Mouse (Mus musculus): ENCODE results near the gene Adap2. TPM values are rescaled to one million over a fixed set of nuclear protein-coding genes. Genes with fewer than 3 reads are reported as not detected.

Adap2 gene
- polyA plus RNA-seq, 1 experiment from 2014 or later, result 1.1 TPM

GRCm38 (mm10) chr11:80199316-80199715, 45.4 kb downstream of the Adap2 start:
- no peak for ATAC-seq (ENCODE audit: insufficient read depth)
- Histone ChIP-seq H3K9ac (no peak overlapping the region), H3K4me3 (ENCODE audit: low read depth, low read length) (no peak overlapping the region), H3K4me2 (no peak overlapping the region), H3K9me3 (ENCODE audit: low read depth, low read length) (no peaks in the 10 kb centered on the region), H3K36me3 (ENCODE audit: insufficient read depth) (0 out of 2 replicates have a peak, but pooled peaks cover 3% of the 10 kb centered on the region), H3K4me1 (ENCODE audit: insufficient read depth) (no peaks in the 10 kb centered on the region), H3K27me3 (ENCODE audit: insufficient read depth, low read length) (no peaks in the 10 kb centered on the region), H3K27ac (ENCODE audit: low read depth) (no peak overlapping the region)
- TF ChIP-seq CTCF (IDR thresholded peaks at IDR 0.05; ENCODE audit: low read depth), result no peak
- DNase-seq, result no peak
- 88% methylated on average over 3 of the region's 3 CpGs for WGBS

- H3K4me1 ChIP-seq (ENCODE audit: insufficient read depth), result no peaks in the 10 kb centered on the region
- H3K36me3 ChIP-seq (ENCODE audit: insufficient read depth), result no peaks in the 10 kb centered on the region
- H3K9me3 ChIP-seq (ENCODE audit: low read depth, low read length), result no peaks in the 10 kb centered on the region
- H3K4me2 ChIP-seq, result no peak overlapping the region
- TF ChIP-seq CTCF (IDR thresholded peaks at IDR 0.05; ENCODE audit: low read depth), result peak; percentile 31; the same call in 1 of the 2 replicates
- DNase-seq (no peak), ATAC-seq (ENCODE audit: insufficient read depth) (no peak)
- no peaks in the 10 kb centered on the region for H3K27me3 ChIP-seq (ENCODE audit: insufficient read depth, low read length)
- H3K27ac ChIP-seq (ENCODE audit: low read depth), result no peak overlapping the region
- no peak overlapping the region for H3K9ac ChIP-seq
- no peak overlapping the region for H3K4me3 ChIP-seq (ENCODE audit: low read depth, low read length)
- 87% methylated on average over 2 of the region's 2 CpGs for WGBS
These were observed 45.9 kb downstream of the Adap2 start for GRCm38 (mm10) chr11:80199773-80200172.

GRCm38 (mm10) chr11:80200326-80200725, 46.4 kb downstream of the Adap2 start:
- Histone ChIP-seq H3K27me3 (ENCODE audit: insufficient read depth, low read length) (no peaks in the 10 kb centered on the region), H3K9ac (no peak overlapping the region), H3K36me3 (ENCODE audit: insufficient read depth) (no peaks in the 10 kb centered on the region), H3K4me3 (ENCODE audit: low read depth, low read length) (no peak overlapping the region), H3K9me3 (ENCODE audit: low read depth, low read length) (no peaks in the 10 kb centered on the region), H3K4me1 (ENCODE audit: insufficient read depth) (no peaks in the 10 kb centered on the region), H3K4me2 (no peak overlapping the region), H3K27ac (ENCODE audit: low read depth) (no peak overlapping the region)
- DNase-seq (peak; percentile 52), ATAC-seq (ENCODE audit: insufficient read depth) (no peak)
- TF ChIP-seq CTCF (IDR thresholded peaks at IDR 0.05; ENCODE audit: low read depth), result peak; percentile 56
- 73% methylated on average over 1 of the region's 1 CpGs for WGBS

- Histone ChIP-seq H3K36me3 (ENCODE audit: insufficient read depth) (no peaks in the 10 kb centered on the region), H3K27ac (ENCODE audit: low read depth) (no peak overlapping the region), H3K9me3 (ENCODE audit: low read depth, low read length) (no peaks in the 10 kb centered on the region), H3K4me2 (no peak overlapping the region), H3K27me3 (ENCODE audit: insufficient read depth, low read length) (no peaks in the 10 kb centered on the region), H3K4me3 (ENCODE audit: low read depth, low read length) (no peak overlapping the region), H3K9ac (no peak overlapping the region), H3K4me1 (ENCODE audit: insufficient read depth) (no peaks in the 10 kb centered on the region)
- ATAC-seq (ENCODE audit: insufficient read depth), result no peak
- no peak for DNase-seq
- 71% methylated on average over 6 of the region's 6 CpGs for WGBS
- no peak for TF ChIP-seq CTCF (IDR thresholded peaks at IDR 0.05; ENCODE audit: low read depth)
These were observed 48.4 kb downstream of the Adap2 start for GRCm38 (mm10) chr11:80202296-80202695.

GRCm38 (mm10) chr11:80204037-80204436, 50.1 kb downstream of the Adap2 start:
- Histone ChIP-seq H3K27me3 (ENCODE audit: insufficient read depth, low read length) (no peaks in the 10 kb centered on the region), H3K9ac (no peak overlapping the region), H3K4me2 (no peak overlapping the region), H3K4me3 (ENCODE audit: low read depth, low read length) (no peak overlapping the region), H3K4me1 (ENCODE audit: insufficient read depth) (no peaks in the 10 kb centered on the region), H3K36me3 (ENCODE audit: insufficient read depth) (no peaks in the 10 kb centered on the region), H3K27ac (ENCODE audit: low read depth) (no peak overlapping the region), H3K9me3 (ENCODE audit: low read depth, low read length) (no peaks in the 10 kb centered on the region)
- no peak for TF ChIP-seq CTCF (IDR thresholded peaks at IDR 0.05; ENCODE audit: low read depth)
- ATAC-seq (ENCODE audit: insufficient read depth) (no peak), DNase-seq (no peak)
- 54% methylated on average over 3 of the region's 3 CpGs for WGBS

GRCm38 (mm10) chr11:80204941-80205340, 51.0 kb downstream of the Adap2 start:
- H3K4me2 ChIP-seq, result no peak overlapping the region
- DNase-seq (no peak), ATAC-seq (ENCODE audit: insufficient read depth) (no peak)
- WGBS, result 56% methylated on average over 5 of the region's 5 CpGs
- H3K27me3 ChIP-seq (ENCODE audit: insufficient read depth, low read length), result no peaks in the 10 kb centered on the region
- no peak overlapping the region for H3K4me3 ChIP-seq (ENCODE audit: low read depth, low read length)
- no peak for TF ChIP-seq CTCF (IDR thresholded peaks at IDR 0.05; ENCODE audit: low read depth)
- H3K4me1 ChIP-seq (ENCODE audit: insufficient read depth), result no peaks in the 10 kb centered on the region
- no peaks in the 10 kb centered on the region for H3K9me3 ChIP-seq (ENCODE audit: low read depth, low read length)
- no peak overlapping the region for H3K27ac ChIP-seq (ENCODE audit: low read depth)
- no peak overlapping the region for H3K9ac ChIP-seq
- H3K36me3 ChIP-seq (ENCODE audit: insufficient read depth), result no peaks in the 10 kb centered on the region

GRCm38 (mm10) chr11:80208465-80208859, 54.6 kb downstream of the Adap2 start:
- no peak overlapping the region; the same call in 1 of the 2 replicates for H3K4me3 ChIP-seq (ENCODE audit: low read depth, low read length)
- ATAC-seq (ENCODE audit: insufficient read depth), result peak; percentile 39; the same call in 1 of the 2 replicates

More at GRCm38 (mm10) chr11:80208465-80208859, 54.6 kb downstream of the Adap2 start:
- 35% methylated on average over 7 of the region's 7 CpGs for WGBS
- Histone ChIP-seq H3K36me3 (ENCODE audit: insufficient read depth) (peaks cover 3% of the 10 kb centered on the region; the same call in 1 of the 2 replicates), H3K27ac (ENCODE audit: low read depth) (no peak overlapping the region), H3K4me2 (0 out of 2 replicates have a peak overlapping the region, but pooled peaks have one; percentile 5), H3K9me3 (ENCODE audit: low read depth, low read length) (no peaks in the 10 kb centered on the region), H3K4me1 (ENCODE audit: insufficient read depth) (0 out of 2 replicates have a peak, but pooled peaks cover 3% of the 10 kb centered on the region), H3K9ac (no peak overlapping the region), H3K27me3 (ENCODE audit: insufficient read depth, low read length) (no peaks in the 10 kb centered on the region)
- no peak for DNase-seq
- no peak for TF ChIP-seq CTCF (IDR thresholded peaks at IDR 0.05; ENCODE audit: low read depth)

All from lung, embryonic 14.5 days (tissue).